Mouse (Mus musculus): ENCODE data around the gene Ephb3.

DNA sequence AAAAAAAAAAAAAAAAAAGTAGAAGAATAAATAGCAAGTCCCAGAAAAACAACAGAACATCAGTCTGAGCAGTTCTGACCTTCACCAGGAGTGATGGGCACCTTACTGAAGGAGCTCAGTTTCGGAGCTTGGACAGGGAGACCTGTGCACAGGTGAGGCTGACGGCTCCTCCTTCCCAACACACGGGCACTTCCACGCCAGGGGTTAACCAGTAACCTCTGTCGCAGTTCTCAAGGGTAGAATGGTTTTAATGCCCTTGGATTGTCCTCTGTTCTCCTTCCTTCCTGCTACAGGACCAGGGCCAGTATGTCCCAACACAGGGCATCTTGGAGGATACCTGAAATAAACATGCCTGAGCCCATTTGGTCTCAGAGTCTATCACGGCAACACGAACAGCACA lies 60.9 kb downstream of the Ephb3 start:
- TF ChIP-seq POLR2A (IDR thresholded peaks at IDR 0.05; ENCODE audit: borderline replicate concordance, control insufficient read depth, low read depth, low read length) = no peak
- TF ChIP-seq CTCF (IDR thresholded peaks at IDR 0.05; ENCODE audit: control insufficient read depth, insufficient read depth, low read length) = no peak

Measured in bone marrow, adult 2 months (tissue).